Mouse (Mus musculus): ENCODE data around the gene Ccnb1.

Gene Ccnb1

GRCm38 (mm10) chr13:100775252-100776055, 10.9 kb downstream of the Ccnb1 start, which contains the start of gene Cenph:
Cenph (minus strand) TSS chr13:100775899.
- in situ Hi-C loops (cut with MboI, MseI): no loop called here

GRCm38 (mm10) chr13:100774704-100775103, 11.7 kb downstream of the Ccnb1 start:
- in situ Hi-C loops (cut with MboI, MseI): no loop called here

GRCm38 (mm10) chr13:100755329-100755728, 31.0 kb downstream of the Ccnb1 start:
- in situ Hi-C loops (cut with MboI, MseI): no loop called here

- in situ Hi-C loops (cut with MboI, MseI): no loop called here
Measured at GRCm38 (mm10) chr13:100754186-100754585, 32.2 kb downstream of the Ccnb1 start.

- in situ Hi-C loops (cut with MboI, MseI): no loop called here
Measured at GRCm38 (mm10) chr13:100753011-100753410, 33.4 kb downstream of the Ccnb1 start.

- in situ Hi-C loops (cut with MboI, MseI): no loop called here
Measured at GRCm38 (mm10) chr13:100752529-100752928, 33.8 kb downstream of the Ccnb1 start.

- in situ Hi-C loops (cut with MboI, MseI): no loop called here
Measured at GRCm38 (mm10) chr13:100751402-100751801, 35.0 kb downstream of the Ccnb1 start.

GRCm38 (mm10) chr13:100750799-100751198, 35.6 kb downstream of the Ccnb1 start:
- in situ Hi-C loops (cut with MboI, MseI): no loop called here

- in situ Hi-C loops (cut with MboI, MseI): loop anchor here in 1 of 2 experiments (25.0 kb wide), 1 partner anchor 1339 kb away; no protein-coding TSS in a partner anchor
Measured at GRCm38 (mm10) chr13:100748638-100749037, 37.7 kb downstream of the Ccnb1 start.

GRCm38 (mm10) chr13:100746090-100746489, 40.3 kb downstream of the Ccnb1 start:
- in situ Hi-C loops (cut with MboI, MseI): loop anchor here in 1 of 2 experiments (25.0 kb wide), 1 partner anchor 1341 kb away; no protein-coding TSS in a partner anchor

GRCm38 (mm10) chr13:100744036-100744744, 42.2 kb downstream of the Ccnb1 start, which contains the start of gene Mrps36:
Mrps36 (minus strand) TSS chr13:100744659.
- in situ Hi-C loops (cut with MboI, MseI): loop anchor here in 1 of 2 experiments (25.0 kb wide), 1 partner anchor 1343 kb away; no protein-coding TSS in a partner anchor

- in situ Hi-C loops (cut with MboI, MseI): loop anchor here in 1 of 2 experiments (25.0 kb wide), 1 partner anchor 1344 kb away; no protein-coding TSS in a partner anchor
Measured at GRCm38 (mm10) chr13:100743346-100744035, 42.9 kb downstream of the Ccnb1 start.

- in situ Hi-C loops (cut with MboI, MseI): loop anchor here in 1 of 2 experiments (25.0 kb wide), 1 partner anchor 1344 kb away; no protein-coding TSS in a partner anchor
Measured at GRCm38 (mm10) chr13:100742831-100743230, 43.5 kb downstream of the Ccnb1 start.

GRCm38 (mm10) chr13:100732756-100733155, 53.6 kb downstream of the Ccnb1 start:
- in situ Hi-C loops (cut with MboI, MseI): loop anchor here in 1 of 2 experiments (25.0 kb wide), 1 partner anchor 1355 kb away; no protein-coding TSS in a partner anchor

GRCm38 (mm10) chr13:100731462-100732046, 54.8 kb downstream of the Ccnb1 start:
- in situ Hi-C loops (cut with MboI, MseI): loop anchor here in 1 of 2 experiments (25.0 kb wide), 1 partner anchor 1356 kb away; no protein-coding TSS in a partner anchor

- in situ Hi-C loops (cut with MboI, MseI): loop anchor here in 1 of 2 experiments (25.0 kb wide), 1 partner anchor 1356 kb away; no protein-coding TSS in a partner anchor
Measured at GRCm38 (mm10) chr13:100730861-100731176, 55.6 kb downstream of the Ccnb1 start, which contains the start of gene Cdk7. Cdk7 (minus strand) TSS chr13:100730939.

- in situ Hi-C loops (cut with MboI, MseI): loop anchor here in 1 of 2 experiments (25.0 kb wide), 1 partner anchor 1357 kb away; no protein-coding TSS in a partner anchor
Measured at GRCm38 (mm10) chr13:100730153-100730860, 56.1 kb downstream of the Ccnb1 start.
